Mouse (Mus musculus) urinary bladder, postnatal 0 days (tissue): Measurements from ENCODE around the gene Efemp1. TPM values are rescaled to one million over a fixed set of nuclear protein-coding genes. Genes with fewer than 3 reads are reported as not detected.

Experiments used
- polyA plus RNA-seq: library from polyadenylated mRNA; unstranded; fragments of >200 nt; fragmentation: Nextera tagmentation; extraction: Ambion mirVana; gene quantifications from 2 replicates; pipeline ENCODE4 v1.2.1, GENCODE M21; 2015

The Efemp1 gene
- polyA plus RNA-seq, result 79.0 and 95.1 TPM in 2 replicates

GRCm38 (mm10) chr11:28853102-28853800 is at the start of gene Efemp1:
Gene Efemp1 (plus strand): TSS chr11:28853204.

